Mouse (Mus musculus) heart, adult 2 months (tissue): Measurements from ENCODE around the gene Ttc1.

Experiments used
- CTCF ChIP-seq: fragments of 200-600 bp; IDR thresholded peaks from 2 replicates; pipeline ENCODE4 v1.8.1; 2022; ENCODE audit warnings: antibody characterized with exemption, mild to moderate bottlenecking, moderate library complexity
- POLR2A ChIP-seq: fragments of 200-500 bp; IDR thresholded peaks from 2 replicates; pipeline ENCODE4 v1.6.1; 2011; ENCODE audit warnings: mild to moderate bottlenecking, low read depth, low read length, control low read depth; ENCODE audit not compliant: insufficient read depth

- TF ChIP-seq POLR2A, result no peak
- TF ChIP-seq CTCF, result no peak
Observed at GRCm38 (mm10) chr11:43754568-43754967, 6.8 kb upstream of the Ttc1 start.
